Comparison of ENCODE assay signal across 8 mouse cellular contexts in genomic region chr12:76649708-76650687, GRCm38 (mm10).
A peak's percentile ranks its signal among the peaks of the same experiment; 100 is the strongest.
DNase-seq lines count a peak whose midpoint lies in the region; ATAC-seq and TF ChIP-seq lines count a peak whose summit lies in the region.

No protein-coding gene starts in this region.

- H3K9ac ChIP-seq in heart, adult 2 months (ENCODE audit: low read depth, low read length), result no peak overlapping the region
- no peak overlapping the region for H3K9ac ChIP-seq in intestine, postnatal 0 days (ENCODE audit: low read depth, low read length)
- peak overlapping the region; percentile 49; the same call in 1 of the 2 replicates for H3K9ac ChIP-seq in liver, embryonic 12.5 days
- no peak overlapping the region for H3K9ac ChIP-seq in stomach, embryonic 15.5 days

- TF ChIP-seq CTCF in C2C12 (IDR thresholded peaks at IDR 0.05; ENCODE audit: control insufficient read depth, insufficient read depth, insufficient read length), result peak; percentile 73
- peak; percentile 85 for TF ChIP-seq CTCF in heart, adult 2 months (IDR thresholded peaks at IDR 0.05)
- peak; percentile 93 for TF ChIP-seq CTCF in intestine, postnatal 0 days (IDR thresholded peaks at IDR 0.05; ENCODE audit: low read depth)

- no peak overlapping the region for H3K4me3 ChIP-seq in C2C12 (ENCODE audit: insufficient read depth, poor library complexity, severe bottlenecking)
- H3K4me3 ChIP-seq in embryonic facial prominence, embryonic 10.5 days, result no peak overlapping the region
- H3K4me3 ChIP-seq in heart, adult 2 months, result no peak overlapping the region
- H3K4me3 ChIP-seq in intestine, postnatal 0 days (ENCODE audit: low read depth, low read length), result no peak overlapping the region
- H3K4me3 ChIP-seq in liver, embryonic 12.5 days, result no peak overlapping the region
- H3K4me3 ChIP-seq in stomach, embryonic 15.5 days (replicated peaks), result no peak overlapping the region

- H3K4me2 ChIP-seq in intestine, postnatal 0 days (replicated peaks; ENCODE audit: low read depth), result no peak overlapping the region
- H3K4me2 ChIP-seq in liver, embryonic 12.5 days, result peak overlapping the region; percentile 43
- no peak overlapping the region for H3K4me2 ChIP-seq in stomach, embryonic 15.5 days

- H3K4me1 ChIP-seq in embryonic facial prominence, embryonic 10.5 days, result peaks cover 38% of the 10 kb centered on the region
- H3K4me1 ChIP-seq in heart, adult 2 months (ENCODE audit: control insufficient read depth, insufficient read depth, low read length), result no peaks in the 10 kb centered on the region; the same call in none of the 2 replicates
- no peaks in the 10 kb centered on the region for H3K4me1 ChIP-seq in intestine, postnatal 0 days (replicated peaks; ENCODE audit: control insufficient read depth, insufficient read depth, low read length)
- peaks cover 57% of the 10 kb centered on the region for H3K4me1 ChIP-seq in liver, embryonic 12.5 days
- peaks cover 8% of the 10 kb centered on the region; the same call in 1 of the 2 replicates for H3K4me1 ChIP-seq in stomach, embryonic 15.5 days

- intact Hi-C loops in heart, adult 2 months (cut with DNase I), result loop anchor here (1.0 to 5.0 kb wide), 2 partner anchors 70 to 152 kb away; no protein-coding TSS in a partner anchor

- no peak for TF ChIP-seq POLR2A in heart, adult 2 months (IDR thresholded peaks at IDR 0.05; ENCODE audit: insufficient read depth, low read depth, low read length)

- H3K27ac ChIP-seq in embryonic facial prominence, embryonic 10.5 days (replicated peaks), result no peak overlapping the region; the same call in 1 of the 2 replicates
- no peak overlapping the region for H3K27ac ChIP-seq in heart, adult 2 months
- no peak overlapping the region for H3K27ac ChIP-seq in intestine, postnatal 0 days (ENCODE audit: low read depth, low read length)
- peak overlapping the region; percentile 75 for H3K27ac ChIP-seq in liver, embryonic 12.5 days
- H3K27ac ChIP-seq in stomach, embryonic 15.5 days, result no peak overlapping the region

- peaks cover 28% of the 10 kb centered on the region for H3K27me3 ChIP-seq in C2C12 (ENCODE audit: control insufficient read depth, insufficient read depth, insufficient read length)
- H3K27me3 ChIP-seq in embryonic facial prominence, embryonic 10.5 days (replicated peaks; ENCODE audit: low read depth, poor library complexity, severe bottlenecking), result no peaks in the 10 kb centered on the region
- H3K27me3 ChIP-seq in heart, adult 2 months (ENCODE audit: control insufficient read depth, insufficient read depth, low read length), result no peaks in the 10 kb centered on the region
- H3K27me3 ChIP-seq in intestine, postnatal 0 days (replicated peaks; ENCODE audit: control insufficient read depth, insufficient read depth, low read length), result no peaks in the 10 kb centered on the region
- no peaks in the 10 kb centered on the region for H3K27me3 ChIP-seq in liver, embryonic 12.5 days (replicated peaks)
- no peaks in the 10 kb centered on the region for H3K27me3 ChIP-seq in stomach, embryonic 15.5 days (replicated peaks)

- peak; percentile 83 for DNase-seq in adrenal gland, postnatal 10 days
- peak; percentile 67 for DNase-seq in embryonic facial prominence, embryonic 10.5 days (ENCODE audit: low spot score)
- DNase-seq in heart, adult 2 months, result peak; percentile 68 to 71
- DNase-seq in naive thymus-derived CD4-positive, alpha-beta T cell, adult 2 months (ENCODE audit: low read depth), result peak; percentile 79

- 50% methylated on average over 16 of the region's 16 CpGs for WGBS in embryonic facial prominence, embryonic 10.5 days
- 40% methylated on average over 16 of the region's 16 CpGs for WGBS in heart, adult 2 months
- 60% methylated on average over 16 of the region's 16 CpGs for WGBS in intestine, postnatal 0 days
- 61% methylated on average over 16 of the region's 16 CpGs for WGBS in liver, embryonic 12.5 days (ENCODE audit: insufficient replicate concordance)
- 60% methylated on average over 16 of the region's 16 CpGs for WGBS in stomach, embryonic 15.5 days

- no peak for ATAC-seq in intestine, postnatal 0 days
- peak; percentile 75 for ATAC-seq in liver, embryonic 12.5 days
- ATAC-seq in stomach, embryonic 15.5 days (ENCODE audit: insufficient read depth, low FRiP score, low read depth), result peak; percentile 41; the same call in 1 of the 2 replicates

- H3ac ChIP-seq in C2C12 (ENCODE audit: control insufficient read depth, insufficient read length, low read depth), result no peak overlapping the region

- H3K79me2 ChIP-seq in C2C12 (ENCODE audit: control insufficient read depth, insufficient read depth), result no peaks in the 10 kb centered on the region
- no peaks in the 10 kb centered on the region for H3K79me2 ChIP-seq in heart, adult 2 months (replicated peaks; ENCODE audit: control insufficient read depth, insufficient read depth, low read length)

- H3K79me3 ChIP-seq in C2C12 (ENCODE audit: low read depth), result no peaks in the 10 kb centered on the region

- peaks cover 4% of the 10 kb centered on the region; the same call in 1 of the 2 replicates for H3K9me3 ChIP-seq in embryonic facial prominence, embryonic 10.5 days
- no peaks in the 10 kb centered on the region for H3K9me3 ChIP-seq in intestine, postnatal 0 days (ENCODE audit: control insufficient read depth)
- H3K9me3 ChIP-seq in liver, embryonic 12.5 days (replicated peaks), result no peaks in the 10 kb centered on the region
- H3K9me3 ChIP-seq in stomach, embryonic 15.5 days, result no peaks in the 10 kb centered on the region

- TF ChIP-seq EP300 in heart, adult 2 months (IDR thresholded peaks at IDR 0.05; ENCODE audit: insufficient read depth, low read depth, low read length), result 0 out of 2 replicates have a peak, but pooled peaks have one; percentile 61

- no peaks in the 10 kb centered on the region for H3K36me3 ChIP-seq in C2C12 (ENCODE audit: control insufficient read depth, insufficient read depth)
- no peaks in the 10 kb centered on the region for H3K36me3 ChIP-seq in embryonic facial prominence, embryonic 10.5 days (replicated peaks)
- no peaks in the 10 kb centered on the region for H3K36me3 ChIP-seq in heart, adult 2 months (ENCODE audit: control insufficient read depth, insufficient read depth, low read length)
- H3K36me3 ChIP-seq in intestine, postnatal 0 days (ENCODE audit: control insufficient read depth, insufficient read depth), result no peaks in the 10 kb centered on the region
- H3K36me3 ChIP-seq in liver, embryonic 12.5 days, result peaks cover 80% of the 10 kb centered on the region
- no peaks in the 10 kb centered on the region for H3K36me3 ChIP-seq in stomach, embryonic 15.5 days

TF ChIP-seq in C2C12, 6 proteins besides CTCF, POLR2A, EP300 and RAD21:
- no peak for TF ChIP-seq CEBPB (IDR thresholded peaks at IDR 0.05; ENCODE audit: low read depth)
- TF ChIP-seq USF1 (IDR thresholded peaks at IDR 0.05; ENCODE audit: low read depth), result no peak
- no peak for TF ChIP-seq MAX (IDR thresholded peaks at IDR 0.05)
- TF ChIP-seq FOSL1 (IDR thresholded peaks at IDR 0.05; ENCODE audit: insufficient read depth, low read length, poor library complexity, severe bottlenecking), result no peak
- no peak for TF ChIP-seq MYOG (IDR thresholded peaks at IDR 0.05; ENCODE audit: control insufficient read depth, extremely low read depth, insufficient read length)
- TF ChIP-seq MYOD1 (IDR thresholded peaks at IDR 0.05; ENCODE audit: control insufficient read depth, insufficient read length, low read depth), result no peak
